Mouse (Mus musculus): ENCODE measurements around the gene Abhd14a.
A peak's percentile ranks its signal among the peaks of the same experiment; 100 is the strongest.

Abhd14a gene

DNA sequence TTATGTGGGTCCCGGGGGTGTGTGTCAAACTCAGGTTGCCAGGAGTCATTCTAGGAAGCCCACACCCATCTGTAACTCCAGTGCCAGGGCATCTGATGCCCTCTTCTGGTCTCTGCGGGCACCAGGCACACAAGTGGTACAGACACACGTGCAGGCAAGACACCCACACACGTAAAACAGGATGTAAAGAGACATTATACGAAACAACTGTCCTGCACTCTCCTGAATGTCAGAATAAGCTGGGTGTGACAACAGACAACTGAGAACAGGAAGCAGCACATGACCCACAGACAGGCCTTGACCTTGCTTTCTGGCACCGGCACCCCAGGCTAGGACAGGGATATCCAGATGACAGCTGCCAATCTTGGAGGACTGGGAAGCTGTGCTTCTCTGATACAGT lies 21.8 kb upstream of the Abhd14a start:
- no peak for DNase-seq (ENCODE audit: low read depth, low spot score)

DNA sequence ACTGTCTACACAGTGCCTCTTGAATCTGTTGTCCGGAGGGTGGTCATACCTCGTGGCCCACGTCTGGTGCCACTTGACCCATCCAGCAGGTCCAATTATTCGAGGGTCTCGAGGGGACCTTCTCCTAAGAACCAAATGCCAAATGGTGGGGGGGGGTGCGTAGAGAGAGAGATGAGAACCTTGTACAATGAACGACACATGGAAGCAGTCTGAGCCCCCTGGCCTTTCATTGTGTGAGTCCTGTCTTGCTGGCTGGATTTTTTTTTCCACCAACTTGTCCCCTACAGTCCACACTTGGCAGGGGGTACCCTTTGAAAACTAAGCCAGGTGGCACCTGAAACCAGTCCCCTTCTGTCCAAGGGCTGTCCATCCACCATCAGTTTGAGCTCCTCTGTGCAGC lies 20.3 kb upstream of the Abhd14a start:
- no peak for DNase-seq (ENCODE audit: low read depth, low spot score)

DNA sequence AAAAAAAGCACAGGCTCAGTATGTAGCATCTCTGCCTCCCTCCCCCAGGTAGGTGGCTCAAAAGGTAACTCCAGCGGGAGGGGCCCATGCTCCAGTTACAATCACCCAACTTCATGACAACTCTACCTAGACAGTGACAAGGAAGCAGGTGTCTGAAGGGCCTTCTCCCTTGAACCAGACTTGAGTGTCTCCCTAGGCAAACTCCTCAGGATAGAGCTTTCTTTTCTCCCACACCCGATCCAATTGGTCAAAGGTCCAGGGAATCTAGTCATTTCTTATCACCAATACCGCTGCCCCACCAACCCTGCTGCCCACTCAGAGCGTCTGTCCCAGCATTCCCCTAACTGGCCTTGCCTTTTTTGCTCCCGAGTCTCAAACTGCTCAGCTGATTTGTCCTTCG lies 19.2 kb upstream of the Abhd14a start:
- DNase-seq (ENCODE audit: low read depth, low spot score): no peak

DNA sequence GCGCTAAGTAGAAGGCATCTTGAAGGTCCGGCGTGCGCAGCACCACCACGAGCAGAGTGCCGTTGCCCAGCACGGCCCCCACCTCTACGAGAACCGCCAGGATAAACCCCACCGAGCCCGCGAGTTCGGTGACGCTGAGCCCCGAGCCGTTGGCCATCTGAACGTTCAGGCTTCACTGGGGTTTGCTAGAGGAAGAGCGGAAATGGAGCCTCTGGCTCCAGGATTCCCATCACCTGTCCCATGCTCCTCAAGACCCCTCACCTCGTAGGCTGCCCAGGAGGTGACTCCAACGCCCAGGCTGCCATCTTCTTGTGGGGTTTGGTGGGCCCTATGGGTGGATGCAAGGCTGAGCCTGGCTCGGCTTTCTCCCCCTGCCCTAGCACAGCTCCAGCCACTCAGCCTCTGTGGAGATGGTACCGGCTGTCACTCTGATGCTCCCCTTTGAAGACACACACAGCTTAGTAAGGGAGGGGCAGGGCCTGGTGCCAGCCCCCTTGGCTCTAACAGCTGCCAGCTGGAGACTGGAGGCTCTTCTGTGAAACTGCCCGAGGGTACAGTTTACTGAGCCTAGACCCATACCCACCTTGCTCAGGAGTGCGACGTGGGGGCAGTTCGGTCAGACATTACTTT lies 18.2 kb upstream of the Abhd14a start, which contains the start of gene Gpr62:
Gene Gpr62, minus strand, starts transcription at position 368 of the 630 bp plus-strand sequence.
- peak; percentile 59 for DNase-seq (ENCODE audit: low read depth, low spot score)

DNA sequence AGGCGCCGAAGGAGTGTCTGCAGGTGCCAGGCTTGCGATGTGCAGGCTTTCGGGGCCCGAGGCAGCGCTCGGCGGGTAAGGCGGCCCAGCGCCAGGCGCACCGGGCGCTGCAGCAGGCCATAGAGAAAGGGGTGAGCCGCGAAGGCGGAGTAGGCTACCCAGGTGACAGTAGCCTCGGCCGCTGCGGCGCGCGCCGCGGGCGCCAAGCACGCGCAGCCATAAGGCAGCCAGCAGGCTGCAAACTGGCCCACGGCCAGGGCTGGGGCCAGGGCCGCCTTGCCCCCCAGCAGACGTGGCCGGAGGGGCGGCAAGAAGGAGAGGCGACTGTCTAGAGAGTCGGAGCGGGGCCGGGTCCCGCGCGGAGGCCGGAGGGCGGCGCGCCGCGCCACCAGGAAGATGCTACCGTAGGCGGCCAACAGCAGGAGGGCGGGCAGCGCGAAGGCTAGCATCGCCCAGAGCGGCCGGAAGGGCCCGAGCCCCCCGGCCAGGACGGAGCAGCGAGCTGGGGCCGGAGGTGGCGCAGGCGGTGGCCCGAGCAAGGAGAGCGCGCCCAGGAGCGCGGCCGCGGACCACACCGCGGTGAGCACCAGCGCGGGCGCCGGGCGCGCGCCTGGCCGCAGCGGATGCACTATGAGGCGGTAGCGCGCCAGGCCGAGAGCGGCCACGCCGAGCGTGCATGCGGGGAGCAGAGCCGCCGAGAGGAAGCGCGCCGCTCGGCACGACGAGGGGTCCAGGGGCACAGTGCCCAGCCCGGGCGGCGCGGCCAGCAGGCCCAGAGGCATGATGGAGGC lies 17.5 kb upstream of the Abhd14a start:
- peak; percentile 66 for DNase-seq (ENCODE audit: low read depth, low spot score)

DNA sequence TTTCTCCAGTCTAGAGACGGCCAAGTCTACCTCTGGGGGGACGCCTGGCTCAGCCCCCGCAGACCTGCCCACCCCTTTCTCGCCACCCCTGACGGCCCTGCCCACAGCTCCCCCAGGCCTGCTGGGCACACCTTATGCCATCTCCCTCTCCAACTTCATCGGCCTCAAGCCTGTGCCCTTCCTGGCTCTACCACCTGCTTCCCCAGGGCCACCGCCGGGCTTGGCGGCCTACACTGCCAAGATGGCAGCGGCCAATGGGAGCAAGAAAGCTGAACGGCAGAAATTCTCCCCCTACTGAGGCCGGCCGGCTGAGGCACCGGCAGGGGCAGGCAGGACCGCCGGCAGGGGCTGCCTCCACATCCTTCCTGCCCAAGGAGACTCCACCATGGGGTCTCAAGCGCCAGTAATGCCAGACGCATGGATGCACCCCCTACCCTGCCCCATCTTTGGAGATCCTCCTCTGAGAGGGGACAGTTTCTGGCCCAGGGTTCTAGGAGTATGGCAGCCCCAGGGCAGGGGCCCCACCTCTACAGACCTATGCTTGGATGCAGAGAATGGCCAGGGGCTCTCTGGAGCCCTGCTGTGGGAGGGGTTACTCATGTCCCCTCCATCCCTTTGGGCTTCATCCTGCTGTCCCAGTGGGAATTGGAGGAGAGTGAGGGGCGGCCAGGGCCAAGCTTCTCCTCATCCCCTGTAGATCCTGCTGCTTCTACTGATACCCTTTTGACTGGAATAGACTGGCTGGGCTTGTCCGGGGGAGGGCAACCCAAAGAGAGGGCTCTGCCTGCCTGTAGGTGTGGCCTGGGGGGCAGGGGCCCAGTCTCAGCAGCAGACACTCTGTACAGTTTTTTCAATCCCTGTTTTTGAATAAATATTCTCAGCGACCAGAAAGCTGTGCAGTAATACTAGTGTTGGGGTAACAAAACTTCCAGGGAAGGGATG lies 15.9 kb upstream of the Abhd14a start:
- DNase-seq (ENCODE audit: low read depth, low spot score): no peak

DNA sequence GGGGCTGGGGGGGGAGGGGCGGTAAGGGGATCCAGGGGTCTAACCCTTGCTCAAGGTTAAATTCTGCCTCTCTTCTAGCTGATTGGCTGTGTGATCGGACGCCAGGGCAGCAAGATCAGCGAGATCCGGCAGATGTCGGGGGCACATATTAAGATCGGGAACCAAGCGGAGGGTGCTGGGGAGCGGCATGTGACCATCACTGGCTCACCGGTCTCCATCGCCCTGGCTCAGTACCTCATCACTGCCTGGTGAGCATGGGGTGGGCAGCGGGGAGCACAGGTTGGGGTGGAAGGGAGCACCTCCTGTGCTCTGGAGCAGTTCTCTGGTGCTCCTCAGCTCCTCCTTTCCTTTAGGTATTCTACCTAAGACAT lies 14.9 kb upstream of the Abhd14a start:
- DNase-seq (ENCODE audit: low read depth, low spot score): no peak

DNA sequence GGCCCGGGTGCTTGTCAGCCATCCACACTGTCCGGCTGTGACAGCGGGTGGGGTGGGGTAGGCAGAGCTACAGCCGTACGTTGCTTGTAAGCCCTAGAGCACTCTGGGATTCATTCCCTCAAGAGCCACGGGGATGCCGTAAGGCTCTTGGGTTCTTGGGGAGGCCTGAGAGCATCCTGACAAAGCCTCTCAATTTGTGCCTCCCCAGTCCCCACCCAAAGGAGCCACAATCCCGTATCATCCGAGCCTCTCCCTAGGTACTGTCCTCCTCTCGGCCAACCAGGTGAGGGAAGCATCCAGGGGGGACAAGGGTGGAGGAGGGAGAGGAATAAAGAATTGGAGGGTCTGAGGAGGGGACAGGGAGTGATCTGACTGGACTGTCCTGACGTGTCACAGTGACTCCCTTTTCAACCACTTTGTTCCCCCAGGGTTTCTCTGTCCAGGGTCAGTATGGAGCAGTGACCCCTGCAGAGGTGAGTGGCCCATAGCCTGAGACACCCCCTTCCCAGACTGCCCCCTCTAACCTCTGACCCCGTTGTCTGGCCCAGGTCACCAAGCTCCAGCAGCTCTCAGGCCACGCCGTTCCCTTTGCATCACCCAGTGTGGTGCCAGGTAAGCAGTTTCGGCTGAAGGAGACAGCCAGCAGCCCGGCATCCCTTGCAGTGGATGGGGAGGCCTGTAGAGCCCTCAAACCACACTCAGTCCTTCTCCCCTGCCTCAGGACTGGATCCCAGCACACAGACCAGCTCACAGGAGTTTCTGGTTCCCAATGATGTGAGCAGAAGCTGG lies 14.4 kb upstream of the Abhd14a start:
- DNase-seq (ENCODE audit: low read depth, low spot score): no peak

DNA sequence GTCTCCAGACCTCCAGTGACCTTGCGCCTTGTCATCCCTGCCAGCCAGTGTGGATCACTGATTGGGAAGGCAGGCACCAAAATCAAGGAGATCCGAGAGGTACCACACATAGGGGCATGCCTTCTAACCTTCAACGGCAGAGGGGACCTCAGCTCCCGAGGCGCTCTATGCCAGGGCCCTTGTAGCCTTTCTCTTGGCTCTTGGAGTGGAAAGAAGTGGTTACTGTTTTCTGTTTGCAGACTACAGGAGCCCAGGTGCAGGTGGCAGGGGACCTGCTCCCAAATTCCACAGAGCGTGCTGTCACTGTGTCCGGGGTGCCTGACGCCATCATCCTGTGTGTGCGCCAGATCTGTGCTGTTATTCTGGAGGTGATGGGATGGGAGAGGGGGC lies 13.5 kb upstream of the Abhd14a start:
- no peak for DNase-seq (ENCODE audit: low read depth, low spot score)

DNA sequence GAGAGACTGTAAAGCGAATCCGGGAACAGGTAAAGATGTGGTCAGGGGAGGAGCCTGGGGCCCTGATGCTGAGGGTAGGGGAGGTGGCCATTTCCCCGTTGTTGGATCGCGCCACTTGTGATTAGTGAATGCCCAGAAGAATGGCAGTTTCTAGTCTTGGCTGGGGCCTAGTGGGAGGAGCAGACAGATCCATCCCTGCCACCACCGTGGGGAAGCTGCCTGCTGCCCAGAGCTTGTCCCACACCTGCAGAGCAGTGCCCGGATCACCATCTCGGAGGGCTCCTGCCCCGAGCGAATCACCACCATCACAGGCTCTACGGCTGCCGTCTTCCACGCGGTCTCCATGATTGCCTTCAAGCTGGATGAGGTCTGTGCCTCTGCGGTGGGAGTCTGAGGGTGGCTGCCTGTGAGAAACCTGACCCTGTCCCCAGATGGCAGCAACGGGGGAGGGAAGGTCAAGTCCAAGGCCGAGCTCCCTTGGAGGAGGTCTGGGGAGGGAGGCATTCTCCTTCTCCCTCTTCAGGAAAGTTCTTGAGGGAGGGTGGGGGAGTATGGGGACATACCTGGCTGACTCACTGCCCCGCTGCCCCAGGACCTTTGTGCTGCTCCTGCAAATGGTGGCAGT lies 13.0 kb upstream of the Abhd14a start:
- DNase-seq (ENCODE audit: low read depth, low spot score): no peak

DNA sequence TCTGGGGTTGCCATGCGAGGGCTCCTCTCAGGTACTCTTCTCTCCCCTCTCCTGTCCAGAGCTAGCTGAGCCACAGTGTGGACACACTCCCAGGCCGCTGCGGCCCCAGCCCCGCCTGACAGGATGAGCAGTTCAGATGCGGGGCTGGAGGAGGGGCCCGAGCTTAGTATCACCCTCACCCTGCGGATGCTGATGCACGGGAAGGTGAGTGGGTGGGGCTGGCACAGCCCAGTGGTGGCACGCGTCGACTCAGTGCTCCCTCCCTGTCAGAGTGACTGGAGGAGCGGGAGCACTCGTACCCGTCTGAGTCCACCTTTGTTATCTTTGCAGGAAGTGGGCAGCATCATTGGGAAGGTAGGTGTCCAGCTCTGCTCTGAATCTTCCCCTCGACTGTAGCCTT lies 12.5 kb upstream of the Abhd14a start:
- no peak for DNase-seq (ENCODE audit: low read depth, low spot score)

DNA sequence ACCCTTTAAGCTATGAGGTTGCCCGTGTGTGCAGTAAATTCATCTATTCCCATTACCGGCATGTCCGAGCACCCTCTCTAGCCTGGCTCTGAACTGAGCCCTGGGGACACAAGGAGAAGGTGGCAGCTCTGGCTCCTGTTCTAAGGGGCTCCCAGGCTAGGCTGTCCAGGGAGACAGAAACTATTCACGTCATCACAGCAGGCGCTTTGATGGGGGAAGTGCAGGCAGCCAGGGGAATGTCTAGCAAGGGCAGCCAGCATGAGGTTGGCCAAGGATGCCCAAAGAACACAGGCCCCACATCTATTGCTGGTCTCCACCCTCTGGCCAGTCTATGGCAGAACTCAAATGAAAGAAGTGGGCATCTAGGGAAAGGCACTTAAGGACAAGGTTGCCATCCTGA lies 10.4 kb upstream of the Abhd14a start:
- DNase-seq (ENCODE audit: low read depth, low spot score): no peak

DNA sequence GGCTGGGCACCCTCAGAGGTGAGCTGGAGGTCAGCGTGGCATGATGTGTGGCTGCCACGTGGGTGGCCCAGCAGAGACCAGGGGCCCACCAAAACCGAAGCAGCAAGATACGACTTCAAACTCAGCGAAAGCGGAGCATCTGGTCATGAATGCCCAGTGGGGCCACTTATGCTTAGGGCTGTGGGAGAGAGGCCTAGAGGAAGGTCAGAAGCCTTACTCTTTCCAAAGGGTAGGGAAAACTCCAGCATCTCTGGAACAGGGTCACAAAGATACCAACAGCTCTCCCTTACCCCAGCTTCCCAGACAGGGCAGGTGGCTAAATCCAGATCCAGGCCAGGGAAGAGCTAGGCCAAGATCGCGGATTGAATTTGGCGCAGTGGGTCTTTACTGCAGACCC lies 9.7 kb upstream of the Abhd14a start:
- DNase-seq (ENCODE audit: low read depth, low spot score): no peak

DNA sequence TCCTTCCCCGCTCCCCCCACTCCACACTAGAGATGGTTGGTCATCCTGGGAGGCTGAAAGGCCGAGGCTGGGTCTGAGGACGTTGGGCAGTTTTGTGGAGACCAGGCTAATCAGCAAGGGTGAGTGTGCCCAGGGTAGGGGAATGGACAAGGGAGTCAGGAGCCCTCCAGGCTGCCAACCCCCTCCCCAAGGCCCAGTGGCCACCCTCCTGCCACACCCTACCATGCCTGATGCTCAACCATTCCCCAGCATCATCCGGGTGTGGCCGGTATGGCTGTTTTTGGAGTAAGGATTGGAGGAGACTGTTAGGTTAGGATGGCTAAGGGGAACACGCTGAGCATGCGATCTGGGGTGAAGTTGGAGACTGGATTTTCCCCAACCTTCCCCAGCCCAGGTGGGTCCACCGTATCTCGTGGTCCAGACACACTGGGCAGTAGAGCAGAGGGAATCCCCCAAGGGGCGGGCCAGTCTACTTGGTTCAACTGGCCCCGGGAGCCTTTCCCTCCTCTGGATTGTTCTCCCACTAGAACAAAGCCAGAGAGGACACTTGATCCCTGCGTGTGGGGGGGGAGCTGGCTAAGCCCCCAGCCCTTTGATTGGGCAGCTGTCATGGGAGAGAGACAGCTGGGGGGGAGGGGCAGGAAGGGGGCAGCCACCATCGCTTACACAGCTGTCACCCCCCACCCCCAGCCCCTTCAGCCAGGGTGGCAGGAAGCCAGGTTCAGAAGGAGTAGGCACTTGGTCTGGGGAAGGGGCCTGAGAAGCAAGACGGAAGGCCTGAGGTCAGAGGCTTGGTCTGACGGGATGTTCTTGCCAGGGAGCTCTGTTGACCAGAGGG lies 9.1 kb upstream of the Abhd14a start:
- no peak for DNase-seq (ENCODE audit: low read depth, low spot score)

DNA sequence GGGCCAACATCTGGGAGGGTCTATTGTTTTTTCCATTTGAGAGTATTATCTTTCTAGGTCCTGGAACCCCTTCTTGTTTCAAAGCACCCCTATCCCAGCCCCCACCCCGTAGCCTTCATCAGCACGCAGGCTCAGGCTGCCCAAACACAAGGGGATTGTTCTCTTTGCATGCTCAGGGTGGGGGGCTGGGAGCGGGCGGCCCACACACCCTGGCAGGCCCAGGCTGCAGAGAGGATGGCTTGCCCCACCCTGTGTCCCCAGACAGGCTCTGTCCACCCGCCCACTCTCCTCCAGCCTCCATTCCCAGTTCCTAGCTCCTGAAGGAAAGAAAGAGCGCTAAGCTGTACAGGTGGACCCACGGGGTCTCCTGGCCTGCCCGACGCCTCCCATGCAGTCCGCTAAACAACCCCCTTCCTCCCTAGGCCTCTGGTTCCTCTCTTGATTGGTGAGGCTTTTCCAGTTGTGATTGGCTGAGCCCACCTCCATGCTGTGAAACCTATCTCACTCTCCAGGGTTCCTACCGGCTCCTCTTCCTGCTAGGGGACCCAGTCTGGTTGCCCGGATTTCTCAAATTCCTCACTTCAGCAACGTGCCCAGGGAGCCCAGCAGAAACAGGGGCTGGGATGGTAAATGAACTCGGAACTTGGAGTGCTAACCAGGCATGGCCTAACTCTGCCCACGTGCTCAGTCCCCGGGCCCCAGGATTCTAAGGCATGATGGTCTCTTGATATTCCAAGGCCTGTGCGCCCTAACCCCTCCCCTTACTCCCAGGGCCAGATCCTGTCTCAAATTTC lies 7.6 kb upstream of the Abhd14a start:
- DNase-seq (ENCODE audit: low read depth, low spot score): peak; percentile 90

DNA sequence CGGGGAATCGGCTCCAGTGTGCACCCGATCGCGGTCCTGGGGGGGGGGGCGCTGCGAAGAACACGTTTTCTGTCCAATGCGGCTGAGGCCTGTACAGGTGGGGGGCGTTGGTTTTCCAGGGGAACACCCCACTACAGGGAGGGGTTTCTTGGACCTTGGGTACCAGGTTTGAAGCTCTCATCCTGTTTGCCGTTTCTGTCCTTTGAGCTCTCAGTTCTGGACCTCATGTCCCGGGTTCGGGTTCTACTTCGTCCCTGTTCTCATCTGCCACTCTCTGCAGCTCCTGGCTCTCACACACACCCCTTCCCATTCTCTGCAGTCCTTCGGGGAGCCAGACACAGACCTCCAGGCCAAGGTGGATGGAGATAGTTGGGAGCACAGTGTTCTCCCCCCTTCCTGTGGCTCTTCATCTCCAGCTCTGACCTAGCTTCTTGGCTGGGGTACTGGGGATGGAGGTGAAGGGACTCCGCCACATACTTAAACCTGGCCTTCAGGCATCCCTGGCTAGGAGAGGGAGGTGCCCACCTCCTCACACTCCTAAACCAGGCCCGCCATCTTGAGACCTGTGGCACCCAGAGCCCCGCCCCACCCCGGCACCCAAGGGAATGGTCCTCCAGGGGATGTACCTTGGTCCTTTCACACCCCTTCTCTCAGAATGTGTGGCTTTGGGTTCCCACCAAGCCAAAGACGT lies 6.7 kb upstream of the Abhd14a start:
- peak; percentile 72 for DNase-seq (ENCODE audit: low read depth, low spot score)

DNA sequence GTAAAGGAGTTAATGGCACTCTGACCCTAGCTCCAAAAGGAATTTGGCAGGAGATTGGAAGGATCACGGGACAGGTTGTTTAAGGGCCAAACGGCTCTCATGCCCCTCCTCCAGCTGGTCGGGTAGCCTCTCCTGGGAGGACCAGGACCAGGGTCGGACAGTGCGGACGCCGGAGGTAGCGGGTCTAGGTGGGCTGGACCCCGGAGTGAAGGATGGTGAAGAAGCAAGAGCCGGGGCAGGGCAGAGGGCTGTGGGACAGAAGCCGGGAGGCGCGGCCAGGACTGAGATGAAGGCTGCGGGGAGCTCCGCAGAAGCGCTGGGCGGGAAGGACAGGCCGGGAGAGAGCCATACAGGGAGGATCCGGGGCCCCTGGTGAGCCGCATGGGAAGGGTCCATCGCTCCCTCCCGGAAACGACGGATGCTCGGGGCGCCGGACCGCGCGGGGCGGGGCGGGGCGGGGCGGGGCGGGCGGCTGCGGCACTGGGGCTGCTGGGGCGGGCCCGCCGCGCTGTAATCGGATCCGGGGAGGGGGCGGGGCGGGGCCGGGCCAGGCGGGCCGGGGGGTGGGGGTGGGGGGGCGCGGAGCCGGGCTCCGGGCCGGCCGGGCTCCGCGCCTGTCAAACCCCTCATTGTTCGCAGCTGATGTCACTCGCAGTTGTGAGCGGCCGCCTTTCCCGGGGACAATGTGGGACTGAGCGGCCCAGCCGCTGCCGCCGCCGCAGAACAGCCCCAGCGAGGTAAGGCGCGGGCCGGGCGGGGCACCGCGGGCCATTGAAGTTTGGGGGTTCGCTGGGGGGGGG lies 6.0 kb upstream of the Abhd14a start, which contains the start of gene Pcbp4:
Gene Pcbp4, plus strand, starts transcription at position 21 of the 800 bp plus-strand sequence.
- DNase-seq (ENCODE audit: low read depth, low spot score): peak; percentile 65

DNA sequence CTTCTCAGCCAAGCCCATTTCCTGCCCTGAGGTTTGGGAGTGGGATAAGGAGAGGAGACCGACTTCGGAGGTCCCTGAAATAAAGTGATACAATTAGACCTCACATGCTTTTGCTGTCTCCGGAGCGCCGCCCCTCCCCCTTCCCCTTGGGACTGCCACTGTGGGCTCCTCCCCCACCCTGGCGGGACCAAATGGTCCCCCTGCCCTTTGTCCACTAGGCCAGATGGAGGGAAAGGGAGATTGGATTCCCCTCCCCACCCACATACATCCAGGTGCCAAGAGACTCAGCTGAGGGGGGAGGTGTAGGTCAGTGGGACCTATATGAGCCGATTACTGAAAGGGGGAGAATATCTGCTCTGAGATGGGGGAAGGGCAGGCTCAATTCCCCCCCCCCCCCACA lies 5.3 kb upstream of the Abhd14a start:
- DNase-seq (ENCODE audit: low read depth, low spot score): peak; percentile 81
